Mouse (Mus musculus) liver, embryonic 16.5 days (tissue): ENCODE results near the gene Bend6. TPM values are rescaled to one million over a fixed set of nuclear protein-coding genes. Genes with fewer than 3 reads are reported as not detected.

Experiments used
- ATAC-seq: fragments of 200-750 bp; cut with Nextera tagmentation; 2 replicates; pipeline ENCODE4 v1.8.0; 2017; ENCODE audit warnings: low read depth, mild to moderate bottlenecking, moderate number of reproducible peaks, moderate library complexity
- H3K27ac ChIP-seq: fragments of 300-500 bp; sonication (generic); 2 replicates; pipeline ENCODE4 v1.5.1; 2014; ENCODE audit warnings: mild to moderate bottlenecking, low read length
- H3K27me3 ChIP-seq: fragments of 300-500 bp; sonication (generic); 2 replicates; pipeline ENCODE4 v1.6.1; 2014; ENCODE audit warnings: low read depth, low read length, mixed read lengths; ENCODE audit not compliant: control insufficient read depth, insufficient read depth
- H3K36me3 ChIP-seq: fragments of 300-500 bp; sonication (generic); 2 replicates; pipeline ENCODE4 v1.6.1; 2014; ENCODE audit warnings: mild to moderate bottlenecking; ENCODE audit not compliant: control insufficient read depth, insufficient read depth
- H3K4me1 ChIP-seq: fragments of 300-500 bp; sonication (generic); 2 replicates; pipeline ENCODE4 v1.6.1; 2014; ENCODE audit warnings: low read depth, low read length, mixed read lengths; ENCODE audit not compliant: control insufficient read depth
- H3K4me2 ChIP-seq: fragments of 300-500 bp; sonication (generic); 2 replicates; pipeline ENCODE4 v1.6.1; 2014; ENCODE audit warnings: low read depth, low read length, mixed read lengths
- H3K4me3 ChIP-seq: fragments of 300-500 bp; sonication (generic); 2 replicates; pipeline ENCODE4 v1.5.1; 2014; ENCODE audit warnings: low read depth, mild to moderate bottlenecking, low read length
- H3K9ac ChIP-seq: fragments of 300-500 bp; sonication (generic); 2 replicates; pipeline ENCODE4 v1.6.1; 2014; ENCODE audit warnings: low read depth, low read length
- H3K9me3 ChIP-seq: fragments of 300-500 bp; sonication (generic); replicated peaks from 2 replicates; pipeline ENCODE4 v1.6.1; 2016; ENCODE audit warnings: low read length; ENCODE audit not compliant: control insufficient read depth
- WGBS: fragments of 180-500 bp; shearing (Covaris S2); extraction: QIAGEN DNeasy Blood & Tissue Kit; methylation state at CpG from one replicate; pipeline ENCODE4 v1.1.7; 2014; ENCODE audit not compliant: insufficient replicate concordance; 5-methylcytosine and 5-hydroxymethylcytosine counted together
- polyA plus RNA-seq: library from polyadenylated mRNA; unstranded; fragments of >200 nt; fragmentation: Nextera tagmentation; extraction: Ambion mirVana; gene quantifications from 2 replicates; pipeline ENCODE4 v1.2.1, GENCODE M21; 2015

The Bend6 gene
- polyA plus RNA-seq = 0.44 and 0.56 TPM in 2 replicates

DNA sequence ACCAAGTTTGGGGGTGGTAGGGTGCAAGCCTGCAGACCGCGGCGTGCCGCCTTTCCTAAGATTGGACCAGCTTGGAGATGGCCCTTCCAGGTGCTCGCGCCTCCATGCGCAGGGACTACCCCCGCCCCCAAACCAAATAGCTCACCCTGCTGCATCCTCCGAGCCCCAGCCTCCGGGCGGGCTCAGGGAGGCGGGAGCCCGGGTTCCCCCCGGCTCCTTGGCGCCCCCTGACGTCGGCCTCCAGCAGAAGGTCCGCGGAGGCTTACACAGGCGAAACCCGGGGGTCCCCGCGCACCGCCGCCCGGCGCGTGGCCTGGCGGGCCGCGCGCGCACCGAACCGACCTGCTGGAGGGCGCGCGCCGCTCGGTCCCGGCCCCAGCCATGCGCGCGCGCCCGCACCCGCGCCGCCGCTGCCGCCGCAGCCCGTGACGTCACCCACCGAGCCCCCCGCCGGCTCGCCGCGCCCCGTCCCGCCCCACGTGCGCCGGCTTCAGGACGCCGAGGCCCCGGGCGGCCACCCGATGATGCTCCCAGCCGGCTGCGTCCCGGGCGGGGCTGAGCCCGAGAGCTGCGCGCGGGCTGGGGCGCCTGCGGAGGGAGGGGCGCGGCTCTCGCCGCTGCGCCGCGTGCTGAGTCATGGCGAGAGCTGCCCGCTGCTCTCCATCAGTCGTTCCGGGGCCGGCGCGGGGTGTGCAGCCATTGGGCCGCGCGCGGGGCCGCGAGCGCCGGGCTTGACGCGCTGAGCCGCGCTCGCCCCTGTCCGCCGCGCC is at the start of gene Bend6:
Gene Bend6, minus strand, starts transcription at position 396 of the 770 bp plus-strand sequence.
- H3K27me3 ChIP-seq = peaks cover 41% of the 10 kb centered on the region

DNA sequence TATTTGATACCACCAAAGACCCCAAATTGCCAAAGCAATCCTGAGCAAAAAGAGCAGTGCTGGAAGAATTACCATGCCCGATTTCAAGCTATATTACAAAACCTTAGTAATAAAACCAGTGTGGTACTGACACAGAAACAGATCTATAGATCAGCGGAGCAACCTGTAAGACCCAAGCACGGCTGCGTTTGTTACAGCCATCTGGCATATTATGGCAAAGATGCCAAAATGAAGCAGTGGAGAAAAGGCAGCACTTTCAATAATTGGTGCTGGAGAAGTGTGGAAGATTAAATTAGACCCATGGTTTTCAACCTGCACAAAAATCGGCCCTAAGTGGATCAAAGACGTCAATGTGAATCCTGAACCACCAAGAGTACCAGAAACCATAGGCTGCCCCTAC is 48.0 kb upstream of the Bend6 start:
- H3K4me3 ChIP-seq = no peak overlapping the region
- H3K4me2 ChIP-seq = no peak overlapping the region
- H3K27ac ChIP-seq = no peak overlapping the region
- WGBS = 63% methylated on average over 6 of the region's 6 CpGs
- ATAC-seq = no peak
- no peaks in the 10 kb centered on the region for H3K36me3 ChIP-seq
- H3K9ac ChIP-seq = no peak overlapping the region
- no peaks in the 10 kb centered on the region for H3K27me3 ChIP-seq
- H3K9me3 ChIP-seq = no peaks in the 10 kb centered on the region
- H3K4me1 ChIP-seq = no peaks in the 10 kb centered on the region

More for the DNA sequence above, at the start of gene Bend6:
- ATAC-seq = peak; percentile 75
- peaks cover 4% of the 10 kb centered on the region; the same call in 1 of the 2 replicates for H3K4me1 ChIP-seq
- H3K27ac ChIP-seq = no peak within 1 kb of the TSS
- no peaks in the 10 kb centered on the region for H3K9me3 ChIP-seq
- peak within 1 kb of the TSS; percentile 60 for H3K4me3 ChIP-seq
- peak within 1 kb of the TSS; percentile 48 for H3K9ac ChIP-seq
- under 1% methylated on average over 91 of the region's 110 CpGs for whole genome bisulfite sequencing
- H3K36me3 ChIP-seq = no peaks in the 10 kb centered on the region
- H3K4me2 ChIP-seq = peak within 1 kb of the TSS; percentile 62

DNA sequence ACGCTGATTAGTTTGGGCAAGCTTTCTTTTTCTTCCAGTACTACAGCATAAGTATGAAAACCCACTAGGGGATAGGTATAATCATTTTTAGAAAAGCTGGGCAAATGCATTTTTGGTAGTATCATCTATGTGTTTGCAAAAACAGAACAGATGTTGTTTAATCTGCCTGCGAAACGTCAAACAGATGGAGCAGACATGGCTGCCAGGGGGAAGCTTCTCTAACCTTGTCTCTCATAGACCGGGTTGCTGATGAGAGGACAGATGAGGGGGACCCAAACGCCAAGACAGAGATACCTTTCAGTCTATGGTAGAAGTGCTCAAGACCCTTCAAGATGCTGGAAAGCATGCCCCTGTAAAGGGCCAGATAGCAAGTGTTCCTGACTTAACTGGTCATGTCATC is 40.9 kb upstream of the Bend6 start:
- no peak overlapping the region for H3K4me3 ChIP-seq
- no peak overlapping the region for H3K9ac ChIP-seq
- H3K36me3 ChIP-seq = no peaks in the 10 kb centered on the region
- H3K4me1 ChIP-seq = no peaks in the 10 kb centered on the region
- WGBS = 64% methylated on average over 5 of the region's 5 CpGs
- no peak overlapping the region for H3K4me2 ChIP-seq
- no peaks in the 10 kb centered on the region for H3K27me3 ChIP-seq
- no peak overlapping the region for H3K27ac ChIP-seq
- ATAC-seq = no peak
- no peaks in the 10 kb centered on the region for H3K9me3 ChIP-seq

DNA sequence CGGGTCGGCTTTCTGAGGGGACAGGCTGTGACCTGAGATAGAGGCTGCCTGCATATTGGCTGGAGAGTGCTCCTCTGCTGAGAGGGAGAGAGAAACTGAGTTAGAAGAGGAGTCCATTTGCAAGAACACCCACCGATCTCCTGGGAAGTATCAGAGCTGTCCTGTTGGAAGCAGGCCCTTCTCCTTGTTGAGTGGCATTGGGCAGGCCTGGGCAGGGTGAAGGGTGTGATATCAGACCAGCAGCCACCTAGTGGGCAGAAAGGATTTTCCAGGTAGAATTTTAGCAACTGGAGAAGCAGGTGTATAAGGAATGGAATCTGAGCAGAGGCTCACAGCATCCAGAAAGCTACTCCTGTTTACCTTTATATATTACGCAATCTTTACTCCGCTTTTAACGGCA is 40.2 kb upstream of the Bend6 start:
- H3K4me3 ChIP-seq = no peak overlapping the region
- no peak overlapping the region for H3K4me2 ChIP-seq
- H3K36me3 ChIP-seq = no peaks in the 10 kb centered on the region
- ATAC-seq = no peak
- WGBS = 78% methylated on average over 6 of the region's 6 CpGs
- no peaks in the 10 kb centered on the region for H3K4me1 ChIP-seq
- H3K9ac ChIP-seq = no peak overlapping the region
- no peaks in the 10 kb centered on the region for H3K9me3 ChIP-seq
- H3K27me3 ChIP-seq = no peaks in the 10 kb centered on the region
- H3K27ac ChIP-seq = no peak overlapping the region

DNA sequence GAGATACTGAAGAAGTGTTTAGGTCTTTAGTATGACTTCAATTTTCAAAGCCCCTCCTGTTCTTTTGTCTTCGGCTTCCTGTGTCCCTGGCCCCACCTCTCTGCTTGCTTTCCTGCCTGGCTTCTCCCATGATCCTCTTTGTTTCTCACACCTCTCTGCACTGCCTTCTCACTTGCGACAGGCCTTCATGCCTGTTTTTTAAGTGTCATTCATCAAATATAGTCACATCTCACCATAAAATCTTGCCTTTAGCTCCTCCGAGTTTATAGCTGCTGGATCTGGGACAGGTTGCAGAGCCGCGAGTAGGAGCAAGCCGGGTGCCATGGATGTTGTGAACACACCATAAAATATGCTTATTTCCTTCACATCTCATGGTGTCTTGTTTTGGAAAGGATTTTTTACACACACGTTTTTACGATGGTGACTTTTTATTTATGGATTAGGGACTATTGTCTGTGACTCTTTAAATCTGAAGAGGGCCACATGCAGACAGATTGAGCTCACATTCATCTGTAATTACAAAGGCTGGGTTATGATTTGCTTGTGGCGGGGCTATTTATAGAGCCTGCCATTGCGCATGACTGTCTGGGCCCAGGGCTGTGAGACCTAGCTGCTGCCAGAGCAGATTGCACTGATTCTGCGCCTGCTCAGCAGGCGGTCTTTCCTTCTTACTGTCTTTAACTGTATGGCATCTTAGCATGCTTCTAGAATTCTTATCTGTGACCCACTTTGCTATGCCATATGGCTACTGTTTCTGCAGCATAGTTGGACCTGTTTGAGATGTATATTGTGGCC is 39.2 kb upstream of the Bend6 start:
- H3K9ac ChIP-seq = no peak overlapping the region
- no peaks in the 10 kb centered on the region for H3K27me3 ChIP-seq
- H3K36me3 ChIP-seq = no peaks in the 10 kb centered on the region
- no peaks in the 10 kb centered on the region for H3K9me3 ChIP-seq
- H3K4me2 ChIP-seq = no peak overlapping the region
- no peaks in the 10 kb centered on the region for H3K4me1 ChIP-seq
- ATAC-seq = no peak
- H3K27ac ChIP-seq = no peak overlapping the region
- WGBS = 68% methylated on average over 12 of the region's 12 CpGs
- no peak overlapping the region for H3K4me3 ChIP-seq

DNA sequence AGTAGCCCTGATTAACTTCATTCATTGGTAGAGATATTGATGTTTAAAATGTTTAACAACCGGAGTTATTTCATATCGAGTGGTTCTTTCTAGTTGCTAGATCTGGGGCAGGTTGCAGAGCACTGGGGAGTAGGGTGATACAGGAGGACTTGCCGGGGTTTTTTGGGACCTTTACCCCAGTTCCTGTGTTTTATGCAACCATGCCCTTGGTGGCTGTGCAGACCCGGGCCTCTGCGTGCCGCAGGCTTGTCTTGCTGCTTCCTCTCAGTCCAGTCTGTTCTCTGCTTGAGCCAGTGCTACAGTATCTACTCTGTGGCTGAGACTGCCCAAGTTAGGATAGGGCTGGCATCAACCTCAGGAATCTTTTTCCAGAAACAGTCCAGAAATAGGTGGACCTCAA is 38.1 kb upstream of the Bend6 start:
- no peak overlapping the region for H3K4me3 ChIP-seq
- H3K9me3 ChIP-seq = no peaks in the 10 kb centered on the region
- no peak overlapping the region for H3K4me2 ChIP-seq
- no peaks in the 10 kb centered on the region for H3K4me1 ChIP-seq
- WGBS = 54% methylated on average over 6 of the region's 6 CpGs
- no peaks in the 10 kb centered on the region for H3K36me3 ChIP-seq
- H3K27me3 ChIP-seq = no peaks in the 10 kb centered on the region
- ATAC-seq = peak; percentile 61
- no peak overlapping the region for H3K9ac ChIP-seq
- no peak overlapping the region for H3K27ac ChIP-seq

DNA sequence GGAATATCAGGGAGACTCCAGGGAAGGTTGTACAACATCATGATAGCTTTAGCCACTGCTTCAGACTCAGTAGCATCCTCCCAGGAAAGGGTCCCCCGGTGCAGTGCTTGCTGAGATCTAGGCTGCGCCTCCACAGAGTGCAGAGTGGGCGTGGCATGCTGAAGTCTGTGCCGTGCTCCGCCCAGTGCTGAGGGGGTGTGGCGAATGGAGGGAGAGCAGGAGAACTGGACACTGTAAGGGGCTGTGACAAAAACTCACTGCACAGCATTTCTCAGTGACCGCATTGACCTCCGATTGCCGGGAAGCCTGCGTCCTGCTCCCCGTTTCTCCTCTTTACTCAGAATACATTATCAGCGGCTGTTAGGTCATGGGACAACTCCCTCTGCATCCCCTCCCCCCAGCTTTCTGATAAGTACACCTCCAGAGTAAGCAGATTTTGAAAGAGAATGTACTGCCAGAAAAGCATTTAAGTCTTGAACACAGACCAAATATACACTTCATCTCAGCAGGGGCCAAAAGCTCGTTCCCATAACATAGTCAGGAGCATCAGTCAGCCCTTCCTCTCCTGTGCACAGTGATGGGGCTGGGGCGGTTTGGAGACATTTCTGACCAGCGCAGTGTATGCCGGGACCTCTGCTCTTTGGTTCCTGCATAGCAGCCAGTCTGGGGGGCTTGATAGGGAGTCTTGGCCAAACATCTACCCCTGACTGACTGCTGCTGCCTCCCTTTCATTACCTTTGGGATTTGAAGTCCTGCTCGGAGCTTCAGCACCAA is 37.5 kb upstream of the Bend6 start:
- Histone ChIP-seq H3K4me1 (no peaks in the 10 kb centered on the region), H3K36me3 (no peaks in the 10 kb centered on the region), H3K4me3 (peak overlapping the region; percentile 27), H3K9me3 (no peaks in the 10 kb centered on the region), H3K4me2 (peak overlapping the region; percentile 37), H3K27ac (no peak overlapping the region), H3K9ac (no peak overlapping the region), H3K27me3 (no peaks in the 10 kb centered on the region)
- 51% methylated on average over 17 of the region's 17 CpGs for WGBS
- peak; percentile 88 for ATAC-seq

DNA sequence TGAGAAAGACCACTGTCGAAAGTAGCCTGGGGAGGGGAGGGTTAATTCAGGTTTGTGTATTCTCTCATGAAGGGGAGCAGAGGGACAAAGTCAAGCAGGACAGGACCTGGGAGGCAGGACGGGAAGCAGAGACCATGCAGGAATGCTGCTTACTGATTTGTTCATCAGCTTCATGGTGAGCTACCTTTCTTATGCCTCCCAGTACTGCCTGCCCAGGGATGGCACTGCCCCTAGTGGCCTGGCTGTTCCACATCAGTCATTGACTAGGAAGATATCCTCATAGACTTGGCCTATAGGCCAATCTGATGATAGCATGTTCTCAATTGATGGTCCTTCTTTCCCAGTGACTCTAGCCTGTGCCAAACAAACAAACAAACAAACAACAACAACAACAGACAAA is 36.3 kb upstream of the Bend6 start:
- Histone ChIP-seq H3K4me2 (no peak overlapping the region), H3K4me1 (no peaks in the 10 kb centered on the region), H3K9me3 (no peaks in the 10 kb centered on the region), H3K27ac (no peak overlapping the region), H3K4me3 (no peak overlapping the region), H3K27me3 (no peaks in the 10 kb centered on the region), H3K9ac (no peak overlapping the region), H3K36me3 (no peaks in the 10 kb centered on the region)
- no peak for ATAC-seq
- WGBS = 54% methylated on average over 2 of the region's 2 CpGs
